Mouse (Mus musculus) liver, adult 2 months (tissue): ENCODE results near the gene Nmur1.

Source experiments
- CTCF ChIP-seq: fragments of 200-500 bp; IDR thresholded peaks from 2 replicates; pipeline ENCODE4 v1.5.1; 2011; ENCODE audit warnings: low read depth, low read length, control low read depth
- POLR2A ChIP-seq: fragments of 200-500 bp; IDR thresholded peaks from 2 replicates; pipeline ENCODE4 v1.6.1; 2011; ENCODE audit warnings: low read length, control low read depth; ENCODE audit not compliant: insufficient read depth; ENCODE audit errors: extremely low read depth

DNA sequence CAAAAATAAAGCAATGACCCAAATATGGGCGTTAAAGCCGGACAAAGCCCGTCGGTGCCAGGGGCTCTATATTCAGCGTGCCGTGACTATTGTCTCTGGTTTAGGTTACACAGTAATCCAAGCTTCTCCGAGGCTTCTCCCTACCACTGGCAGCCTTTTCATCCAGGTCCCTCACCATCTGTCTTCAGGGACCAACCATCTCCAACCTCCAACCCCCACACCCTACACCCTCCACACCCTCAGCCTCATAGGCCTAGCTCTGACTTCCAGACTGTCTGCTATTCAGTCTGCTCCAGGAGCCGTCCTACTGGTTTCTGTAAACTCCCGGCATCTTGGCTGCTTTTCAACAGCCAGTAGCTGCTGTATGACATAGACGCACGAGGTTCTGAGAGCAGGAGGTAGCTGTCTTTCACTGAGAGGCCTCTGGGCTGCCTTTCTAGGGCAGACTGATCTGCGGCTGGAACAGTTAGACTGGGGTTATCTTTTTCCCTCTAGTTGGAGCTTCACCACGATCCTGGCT, 9.3 kb upstream of the Nmur1 start:
- TF ChIP-seq CTCF (no peak), POLR2A (no peak)
